Mouse (Mus musculus) brain, adult 2 months (tissue): Measurements from ENCODE around the gene Efna2.

Experiments
- DNase-seq: peaks from one replicate; pipeline ENCODE4 v3.0.0; 2011; ENCODE audit warnings: low read depth, low spot score

The Efna2 gene

DNA sequence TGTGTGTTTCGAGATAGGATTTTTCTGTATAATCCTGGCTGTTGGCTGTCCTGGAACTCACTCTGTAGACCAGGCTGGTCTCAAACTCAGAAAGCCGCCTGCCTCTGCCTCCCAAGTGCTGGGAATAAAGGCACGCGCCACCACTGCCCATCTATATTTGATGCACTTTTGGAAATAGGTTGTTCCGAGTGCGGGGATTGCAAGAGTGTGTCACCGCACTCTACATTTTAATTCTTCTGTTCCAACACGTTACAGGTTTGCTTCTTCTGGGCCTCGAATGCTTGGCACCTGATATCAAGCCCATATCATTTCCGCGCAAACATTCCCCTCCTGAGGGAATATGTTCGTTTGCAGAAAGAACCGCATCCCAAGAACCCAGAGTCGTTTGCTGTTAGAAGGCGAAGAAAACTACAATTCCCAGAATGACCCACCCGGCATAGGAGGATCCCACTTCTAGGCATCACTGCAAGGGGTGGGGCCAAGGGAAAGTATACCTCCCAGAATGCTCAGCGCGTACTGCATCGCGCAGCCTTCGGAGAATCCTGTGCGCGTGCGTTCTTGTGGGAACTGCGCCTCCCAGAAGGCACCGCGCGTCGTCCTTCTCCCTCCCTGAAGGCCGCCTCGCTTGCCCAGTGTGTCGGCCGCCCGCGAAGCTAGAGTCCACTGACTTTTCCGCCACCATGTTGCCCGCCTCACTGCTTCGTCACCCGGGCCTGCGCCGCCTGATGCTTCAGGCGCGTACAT, 37.3 kb upstream of the Efna2 start:
- peak; percentile 100 for DNase-seq

DNA sequence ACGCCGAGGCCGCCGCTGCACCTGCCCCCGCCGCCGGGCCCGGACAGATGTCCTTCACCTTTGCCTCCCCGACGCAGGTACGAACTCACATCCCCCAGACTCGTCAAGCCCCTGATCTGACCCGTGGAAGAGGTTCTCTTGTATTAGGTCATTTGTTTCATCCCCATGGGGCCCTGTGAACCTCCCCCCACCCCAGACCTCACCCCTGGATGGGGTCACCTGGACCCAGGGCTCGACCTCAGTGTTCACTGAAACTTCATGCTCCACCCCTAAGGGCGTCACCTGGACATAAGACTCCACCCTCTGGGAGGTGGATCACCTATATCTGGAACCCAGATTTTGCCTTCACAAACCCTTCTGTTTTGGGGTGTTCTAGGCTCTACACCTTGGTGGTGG, 36.8 kb upstream of the Efna2 start:
- peak; percentile 56 for DNase-seq

DNA sequence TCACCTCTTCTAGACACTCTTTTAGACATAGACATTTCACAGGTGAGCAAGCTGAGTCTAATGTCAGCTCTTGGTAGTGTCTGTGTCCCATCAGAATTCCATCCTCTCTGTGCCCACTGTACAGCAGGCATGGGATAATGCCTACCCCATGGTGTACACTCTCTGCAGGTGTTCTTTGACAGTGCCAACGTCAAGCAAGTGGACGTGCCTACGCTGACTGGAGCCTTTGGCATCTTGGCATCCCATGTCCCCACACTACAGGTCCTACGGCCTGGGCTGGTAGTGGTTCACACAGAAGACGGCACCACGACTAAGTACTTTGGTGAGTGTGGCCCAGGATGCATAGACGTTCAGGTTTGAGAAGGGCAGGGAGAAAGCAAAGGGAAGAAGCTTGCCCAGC, 35.6 kb upstream of the Efna2 start:
- DNase-seq, result no peak

DNA sequence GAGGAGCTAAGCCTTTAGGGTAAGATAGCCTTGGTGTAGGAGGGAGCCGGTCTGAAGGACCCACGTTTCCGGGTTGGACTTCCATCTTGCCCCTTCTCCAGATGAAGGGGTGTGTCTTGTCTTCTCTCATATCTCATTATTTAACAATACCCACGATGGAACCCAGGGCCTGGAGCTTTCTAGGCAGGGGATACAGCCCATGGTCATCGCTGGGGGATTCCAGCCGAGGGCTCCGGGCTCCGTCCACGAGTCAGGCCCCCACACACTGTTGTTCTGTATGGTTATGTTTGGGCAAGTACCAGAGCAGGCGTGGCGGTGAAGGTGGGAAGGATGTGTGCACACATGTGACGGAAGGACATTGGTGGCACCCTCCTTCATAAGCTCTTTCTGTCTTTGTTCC, 35.1 kb upstream of the Efna2 start:
- DNase-seq, result no peak

DNA sequence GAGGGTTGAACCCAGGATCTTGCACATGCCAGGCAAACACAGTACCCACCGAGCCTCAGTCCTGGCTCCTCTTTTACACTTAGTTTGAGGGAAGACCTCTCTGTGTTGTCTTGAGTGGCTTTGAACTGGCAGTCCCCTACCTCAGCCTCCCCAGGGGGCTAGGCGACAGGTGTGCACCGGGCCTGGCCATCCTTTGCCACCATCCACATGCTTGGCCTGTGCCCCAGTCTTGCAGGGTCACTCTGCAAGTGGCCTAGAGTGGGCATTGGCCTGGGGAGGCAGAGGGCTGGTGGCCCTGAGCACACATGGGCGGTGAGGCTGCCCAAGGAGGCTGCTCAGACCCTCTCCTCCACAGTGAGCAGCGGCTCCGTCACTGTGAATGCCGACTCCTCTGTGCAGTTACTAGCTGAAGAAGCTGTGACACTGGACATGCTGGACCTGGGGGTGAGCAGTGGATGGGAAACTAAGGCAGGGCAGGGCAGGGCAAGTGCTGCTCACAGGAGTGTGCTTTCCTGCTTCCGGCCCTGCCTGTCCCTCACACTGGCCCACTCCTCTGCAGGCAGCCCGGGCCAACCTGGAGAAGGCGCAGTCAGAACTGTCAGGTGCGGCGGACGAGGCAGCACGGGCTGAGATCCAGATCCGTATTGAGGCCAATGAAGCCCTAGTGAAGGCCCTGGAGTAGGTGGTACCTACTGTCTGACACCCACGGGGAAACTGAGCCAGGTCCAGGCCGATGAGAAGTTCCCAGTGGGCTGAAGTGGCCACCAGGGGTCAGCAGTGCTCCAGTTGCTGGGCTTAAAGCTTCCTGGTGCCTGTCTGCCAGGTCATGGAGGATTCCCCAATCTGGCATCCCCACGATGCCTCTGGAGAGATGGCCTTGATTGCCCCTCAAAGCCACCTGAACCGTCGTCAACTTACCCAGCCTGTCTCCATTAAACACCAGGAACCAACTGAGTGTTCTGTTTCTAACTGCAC, 34.1 kb upstream of the Efna2 start:
- DNase-seq, result peak; percentile 88

DNA sequence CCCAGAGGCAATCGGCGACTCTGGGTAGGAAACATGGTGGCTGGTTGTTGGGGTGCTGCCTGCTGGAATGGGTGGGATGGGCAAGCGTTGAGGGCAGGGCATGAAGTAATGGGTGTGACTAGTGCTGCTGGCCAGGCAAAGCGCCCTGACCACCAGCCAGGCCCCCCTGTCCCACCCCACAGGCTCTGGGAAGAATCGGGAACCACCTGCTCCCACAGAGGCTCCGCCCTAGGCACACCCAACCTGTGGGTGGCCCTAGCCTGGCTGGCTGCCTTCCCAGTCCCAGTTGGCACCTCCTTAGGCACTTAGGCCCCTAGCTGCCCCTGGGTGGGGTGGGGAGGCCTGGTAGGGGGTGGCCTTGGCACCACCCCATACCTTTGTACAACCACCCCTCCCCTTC, 33.4 kb upstream of the Efna2 start:
- DNase-seq, result peak; percentile 59

DNA sequence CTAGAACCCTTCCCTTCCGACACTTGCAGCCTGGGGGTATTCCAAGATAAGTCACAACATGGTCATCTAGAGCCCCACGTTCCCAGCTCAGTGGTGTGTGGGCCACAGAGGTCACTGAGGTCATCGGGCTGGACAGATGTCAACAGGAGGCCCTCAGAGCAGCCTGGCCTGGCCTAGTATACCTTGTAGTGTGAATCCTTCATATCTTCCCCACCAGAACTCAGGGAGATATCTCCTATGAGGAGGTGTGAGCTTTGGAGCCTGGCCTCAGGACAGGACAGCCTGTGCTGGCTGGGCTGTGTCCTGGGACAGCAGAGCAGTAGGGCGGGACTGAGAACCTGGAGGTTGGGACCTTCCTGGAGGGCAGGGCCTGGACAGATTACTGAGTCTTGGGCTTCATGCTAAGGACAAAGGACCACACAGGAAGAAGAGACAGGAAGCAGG, 32.7 kb upstream of the Efna2 start:
- DNase-seq, result no peak

DNA sequence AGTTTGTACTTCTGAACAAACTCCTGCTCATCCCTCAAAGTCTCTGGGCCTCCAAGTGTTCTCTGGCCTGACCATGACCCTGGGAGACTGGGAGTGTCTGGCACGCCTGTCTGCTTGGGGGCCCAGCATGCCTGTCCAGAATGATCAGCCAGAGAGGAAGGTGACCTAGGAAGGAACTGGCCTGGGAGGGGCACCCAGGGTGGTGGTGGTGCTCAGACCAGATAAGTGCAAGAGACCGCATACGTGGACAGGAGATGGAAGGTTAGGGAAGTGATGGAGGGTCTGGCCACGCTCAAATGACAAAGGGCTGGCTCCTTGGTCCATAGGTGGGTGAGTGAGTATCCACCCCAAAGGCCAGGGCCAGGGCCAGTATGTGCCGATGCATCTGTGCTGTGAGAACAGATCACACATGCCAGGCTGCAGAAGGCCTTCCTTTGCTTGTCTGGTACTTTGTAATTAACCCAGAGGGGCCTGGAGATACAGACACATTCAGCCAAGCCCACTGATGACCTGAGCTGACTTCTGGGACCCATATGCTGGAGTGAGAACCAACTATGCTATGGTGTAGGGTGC, 32.0 kb upstream of the Efna2 start:
- no peak for DNase-seq

DNA sequence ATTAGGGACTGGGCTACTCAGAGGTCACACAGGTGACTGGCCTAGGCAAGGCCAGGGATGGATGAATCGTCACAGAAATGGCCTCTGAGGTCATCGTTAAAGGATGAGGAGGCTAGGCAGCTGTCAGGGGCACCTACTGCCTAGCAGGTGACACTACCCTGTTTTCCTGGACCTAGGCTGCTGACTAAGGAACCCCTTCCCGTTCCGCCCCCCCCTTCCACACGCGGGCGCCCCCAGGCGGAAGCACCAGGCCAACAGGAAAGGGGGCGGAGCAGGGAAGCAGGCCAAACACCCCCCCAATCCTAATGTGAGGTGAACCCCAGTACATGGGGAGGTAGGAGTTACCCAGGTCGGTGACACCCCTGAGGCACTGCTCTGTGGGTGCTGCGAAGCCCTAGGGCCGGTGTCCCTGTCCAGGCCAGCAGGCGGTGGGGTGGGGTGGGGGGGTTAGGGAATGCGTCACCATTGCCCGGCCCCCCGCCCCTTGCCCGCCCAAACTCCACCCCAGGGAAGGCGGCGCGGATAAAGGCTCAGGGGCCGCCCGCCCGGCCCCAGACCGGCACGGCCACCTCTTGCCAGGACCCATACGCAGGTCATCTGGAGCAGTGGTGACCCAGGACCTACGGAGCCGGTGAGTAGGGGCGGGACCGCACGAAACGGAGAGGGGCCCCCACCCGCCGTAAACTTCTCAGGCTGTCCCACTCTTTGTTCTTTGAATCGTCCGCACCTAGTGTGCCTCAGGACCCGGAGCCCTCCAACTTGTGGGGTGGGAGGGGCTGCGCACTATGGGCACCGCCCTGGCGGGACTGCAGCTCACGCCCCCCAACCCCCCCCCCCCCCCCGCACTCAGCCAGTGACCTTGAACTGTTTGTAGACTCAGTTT, 31.3 kb upstream of the Efna2 start, which contains the start of gene Midn:
Gene Midn, plus strand, starts transcription at position 554 of the 883 bp plus-strand sequence.
- DNase-seq, result peak; percentile 84

DNA sequence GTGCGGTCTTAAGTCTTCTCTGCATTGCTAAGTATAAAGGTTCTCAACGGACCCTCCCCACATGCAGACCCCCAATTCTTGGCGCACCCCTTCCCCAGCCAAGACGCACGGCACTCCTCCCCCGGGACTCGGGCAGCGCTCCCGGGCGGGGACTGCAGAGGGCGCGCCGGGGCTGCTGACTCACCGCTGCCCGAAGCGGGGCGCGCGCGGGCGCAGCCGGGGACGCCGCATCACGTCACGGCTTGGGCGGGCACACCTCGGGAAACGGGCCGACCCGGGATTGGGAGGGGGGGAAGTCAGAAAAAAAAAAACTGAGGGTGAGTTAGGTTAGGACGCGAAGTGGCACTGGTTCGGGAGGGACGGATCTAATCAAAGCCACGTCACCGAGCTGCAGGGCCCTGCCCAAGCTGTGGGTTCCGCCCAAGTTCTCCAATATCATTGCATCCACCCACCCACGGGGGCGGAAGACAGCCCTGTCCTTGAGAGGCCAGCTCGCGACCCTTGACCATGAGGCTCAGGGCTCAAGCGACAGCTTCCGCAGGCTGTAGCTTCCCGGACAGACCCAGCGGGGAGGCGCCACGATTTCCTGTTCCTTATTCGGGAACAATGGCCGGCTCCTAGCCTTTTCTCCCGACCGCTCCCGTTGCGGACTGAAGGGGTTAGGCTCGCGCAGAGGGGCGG, 30.5 kb upstream of the Efna2 start:
- peak; percentile 97 for DNase-seq

DNA sequence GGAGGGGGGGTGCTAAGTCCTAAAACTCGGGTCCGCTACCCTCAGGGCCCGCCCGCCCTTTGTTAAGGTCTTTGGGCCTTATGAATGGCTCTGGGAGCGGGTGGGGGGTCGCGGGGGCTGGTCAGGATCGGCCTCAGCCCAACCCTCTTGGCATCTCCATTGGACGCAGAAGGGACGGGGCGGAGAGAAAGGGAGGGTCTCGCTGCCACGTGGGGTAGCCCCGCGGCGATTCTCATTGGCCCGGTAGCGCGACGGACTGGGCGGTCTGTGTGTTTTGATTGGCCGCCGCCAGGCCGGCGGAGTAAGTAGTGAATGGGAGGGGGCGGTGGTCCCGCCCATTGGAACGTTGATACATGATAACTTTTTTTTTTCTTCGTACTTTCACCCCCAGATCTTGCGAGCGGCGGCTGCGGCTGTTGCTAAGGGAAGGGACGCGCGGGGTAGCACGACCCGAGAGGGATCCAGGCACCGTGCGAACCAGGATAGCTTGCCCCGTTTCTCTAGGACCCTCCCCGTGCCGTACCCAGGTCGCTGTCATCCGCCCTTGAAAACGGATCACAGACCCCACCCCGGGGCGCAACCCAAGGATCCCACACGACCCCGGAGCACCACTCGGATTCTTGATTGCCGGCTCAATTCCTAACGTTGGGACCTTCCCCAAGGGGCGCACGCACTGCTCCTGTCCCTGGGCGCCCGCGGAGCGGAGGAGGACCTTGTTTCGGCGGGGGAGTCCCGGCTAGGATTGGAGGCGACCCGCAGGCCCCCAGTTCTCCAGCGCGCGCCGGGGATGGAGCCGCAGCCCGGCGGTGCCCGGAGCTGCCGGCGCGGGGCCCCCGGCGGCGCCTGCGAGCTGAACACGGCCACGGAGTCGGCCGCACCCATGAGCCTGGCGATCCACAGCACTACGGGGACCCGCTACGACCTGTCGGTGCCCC, 29.7 kb upstream of the Efna2 start:
- peak; percentile 99 for DNase-seq

DNA sequence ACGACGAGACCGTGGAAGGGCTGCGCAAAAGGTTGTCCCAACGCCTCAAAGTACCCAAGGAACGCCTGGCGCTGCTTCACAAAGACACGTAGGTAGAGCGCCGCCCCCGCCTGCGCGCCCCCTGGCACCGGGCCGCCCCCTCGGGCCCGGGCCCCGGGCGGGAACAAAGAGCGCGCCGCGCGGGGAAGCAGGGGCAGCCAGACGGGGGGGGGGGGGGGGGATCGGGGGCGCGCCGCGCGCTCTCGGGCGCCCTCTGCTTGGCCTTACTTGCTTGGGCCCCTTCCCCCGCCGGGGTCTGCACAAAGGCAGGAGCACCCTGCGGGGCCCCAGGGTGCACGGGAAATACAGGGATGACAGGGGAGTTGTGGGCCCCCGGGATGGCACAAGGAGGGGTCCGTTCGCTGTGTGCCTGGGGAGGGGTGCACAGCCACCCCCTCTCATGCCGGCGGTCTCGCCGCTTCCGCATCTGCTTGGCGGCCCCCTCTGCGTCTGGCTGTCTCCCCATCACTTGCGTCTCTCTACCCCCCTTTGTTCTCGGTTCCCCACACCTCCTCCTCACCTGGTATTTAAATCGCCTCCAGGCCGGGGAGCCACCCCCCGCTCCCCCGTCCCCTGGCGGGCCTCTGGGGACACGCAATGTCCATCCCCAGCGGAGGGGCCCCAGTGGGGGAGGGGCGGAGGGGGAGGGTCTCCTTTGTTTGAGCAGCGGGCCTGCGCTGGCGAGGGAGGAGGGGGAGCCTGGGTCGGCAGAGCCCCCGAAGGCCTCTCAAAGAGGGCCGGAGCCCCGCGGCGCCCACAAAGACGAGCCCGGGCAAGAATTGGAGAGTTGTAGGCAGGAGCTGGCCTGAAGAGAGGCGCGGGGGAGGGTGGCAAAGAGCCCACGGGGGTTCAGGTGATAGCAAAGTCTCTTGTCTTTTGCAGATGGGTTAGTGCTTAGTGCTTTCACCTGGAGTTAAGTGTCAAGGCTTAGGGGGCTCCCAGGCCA, 28.8 kb upstream of the Efna2 start:
- peak; percentile 44 for DNase-seq

DNA sequence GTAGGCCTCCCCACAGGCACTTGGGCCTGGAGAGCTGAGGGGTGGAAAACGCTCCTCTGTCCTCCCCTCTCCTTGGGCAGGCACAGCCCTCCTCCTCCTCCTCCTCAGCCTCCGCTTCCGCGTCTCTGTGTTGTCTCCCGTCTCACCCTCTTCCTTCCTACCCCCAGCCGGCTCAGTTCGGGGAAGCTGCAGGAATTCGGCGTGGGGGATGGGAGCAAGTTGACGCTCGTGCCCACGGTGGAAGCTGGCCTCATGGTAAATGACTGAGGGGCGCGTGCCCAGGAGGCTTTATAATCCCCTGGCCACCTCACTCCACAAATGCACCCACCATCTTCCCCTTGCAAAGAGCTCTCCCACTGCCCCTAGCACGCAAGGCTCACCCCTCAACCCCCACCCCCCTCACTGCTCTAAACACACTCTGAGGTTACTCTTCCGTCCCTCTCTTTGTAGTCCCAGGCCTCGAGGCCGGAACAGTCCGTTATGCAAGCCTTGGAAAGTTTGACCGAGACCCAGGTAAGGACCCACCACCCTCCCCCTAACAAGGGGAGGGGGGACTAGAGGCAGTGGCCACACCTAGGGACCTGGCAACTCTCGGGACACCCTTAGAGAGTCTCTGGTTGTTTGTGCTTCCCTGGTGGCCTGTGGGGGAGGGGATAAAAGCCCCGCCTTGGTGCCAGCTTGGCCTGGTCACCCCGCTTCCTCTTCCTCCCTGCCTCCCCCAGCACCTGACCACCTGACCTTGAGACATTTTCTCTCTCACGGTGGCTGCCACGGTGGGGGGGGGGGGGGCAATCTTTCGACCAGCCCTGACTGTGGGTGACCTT, 27.9 kb upstream of the Efna2 start:
- peak; percentile 82 for DNase-seq

DNA sequence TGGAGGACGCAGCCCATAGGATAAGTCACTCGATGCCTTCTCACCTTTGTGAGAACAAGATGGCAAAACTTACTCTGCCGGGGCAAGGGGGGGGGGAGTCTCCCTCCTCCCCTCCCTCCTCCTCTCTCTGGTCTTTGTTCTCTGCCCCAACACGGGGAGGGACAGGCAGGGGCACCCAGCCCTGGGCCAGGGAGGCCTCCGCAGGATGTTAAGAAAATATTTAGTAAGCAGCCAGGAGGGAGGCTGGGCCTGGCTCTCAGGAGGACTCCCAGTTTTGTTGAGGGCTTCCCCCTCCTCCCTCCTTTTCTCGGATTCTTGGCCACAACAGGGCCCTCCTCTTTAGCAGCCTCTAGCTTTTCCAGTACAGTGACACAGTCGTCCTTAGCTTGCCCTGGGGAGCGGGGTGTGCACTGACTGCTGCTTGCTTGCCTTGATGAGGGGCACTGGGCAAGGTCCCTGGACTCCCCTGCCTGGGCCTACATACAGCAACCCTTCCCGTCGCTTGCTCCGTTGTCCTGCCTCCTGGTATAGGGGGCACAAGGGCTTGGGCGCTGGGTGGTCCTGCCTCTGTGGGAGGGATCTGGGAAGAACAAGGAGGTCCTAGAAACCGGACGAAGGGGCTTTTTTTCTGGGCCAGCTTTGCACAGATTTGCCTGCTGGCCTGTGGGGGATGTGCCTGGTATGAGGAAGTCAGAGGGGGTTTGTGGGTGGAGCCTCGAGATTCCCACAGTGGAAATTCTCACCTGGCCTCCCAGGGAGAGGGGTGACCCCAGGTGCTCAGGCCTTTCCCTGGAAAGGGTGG, 27.0 kb upstream of the Efna2 start:
- peak; percentile 70 for DNase-seq

DNA sequence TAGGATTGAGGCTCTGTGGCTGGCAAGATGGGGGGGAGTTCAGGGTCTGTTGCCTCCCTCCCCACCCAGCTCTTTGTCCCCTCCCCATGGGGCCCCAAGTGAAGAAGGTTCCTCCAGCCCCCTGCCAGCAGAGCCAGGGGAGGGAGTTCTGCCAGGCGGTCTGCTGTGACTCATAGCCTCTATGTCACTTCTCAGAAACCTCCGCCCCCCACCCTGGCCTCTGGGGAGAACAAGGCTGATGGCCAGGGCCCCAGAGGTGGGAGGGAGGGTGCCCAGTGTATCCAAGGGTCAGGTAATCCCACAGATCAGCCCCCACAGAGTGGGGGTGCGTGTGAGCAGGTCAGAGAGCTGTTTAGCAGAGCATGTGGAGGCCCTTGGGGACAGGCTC, 26.4 kb upstream of the Efna2 start:
- DNase-seq, result no peak

DNA sequence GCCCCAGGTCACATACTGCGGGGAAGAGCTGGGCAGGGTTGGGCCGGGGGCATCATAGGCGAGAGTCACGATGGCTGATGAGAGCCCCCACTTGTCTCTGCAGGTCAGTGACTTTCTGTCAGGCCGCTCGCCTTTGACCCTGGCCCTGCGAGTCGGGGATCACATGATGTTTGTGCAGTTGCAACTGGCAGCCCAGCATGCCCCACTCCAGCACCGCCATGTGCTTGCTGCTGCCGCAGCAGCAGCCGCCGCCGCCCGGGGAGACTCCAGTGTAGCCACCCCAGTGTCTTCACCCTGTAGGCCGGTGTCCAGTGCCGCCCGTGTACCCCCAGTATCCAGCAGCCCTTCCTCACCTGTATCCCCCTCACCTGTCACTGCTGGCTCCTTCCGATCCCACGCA, 25.6 kb upstream of the Efna2 start:
- DNase-seq, result no peak

DNA sequence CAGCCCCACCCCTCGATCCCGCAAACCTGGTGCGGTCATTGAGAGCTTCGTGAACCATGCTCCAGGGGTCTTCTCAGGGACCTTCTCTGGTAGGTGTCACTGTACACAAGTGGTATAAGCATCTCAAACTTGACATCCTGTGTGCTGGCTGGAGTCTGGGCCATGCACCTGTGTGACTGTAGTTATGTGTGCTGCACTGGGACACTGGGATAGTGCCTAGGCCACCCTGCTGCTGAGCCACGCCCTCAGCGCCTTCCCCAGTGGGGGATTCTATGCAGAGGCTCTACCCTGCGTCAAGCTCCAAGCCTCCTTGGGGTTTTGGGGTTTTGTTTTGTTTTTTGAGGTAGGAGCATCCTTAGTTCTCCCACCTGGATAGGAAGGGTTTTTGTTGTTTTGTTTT, 24.9 kb upstream of the Efna2 start:
- DNase-seq, result no peak
